Mouse (Mus musculus) spleen, adult 2 months (tissue): Measurements from ENCODE around the gene Lin37.

ENCODE experiments used
- CTCF ChIP-seq: fragments of 200-500 bp; IDR thresholded peaks from 2 replicates; pipeline ENCODE4 v1.5.1; 2011; ENCODE audit warnings: mild to moderate bottlenecking, inconsistent platforms; ENCODE audit not compliant: insufficient read depth, insufficient read length, insufficient replicate concordance; ENCODE audit errors: extremely low read depth
- POLR2A ChIP-seq: fragments of 200-500 bp; IDR thresholded peaks from 2 replicates; pipeline ENCODE4 v1.6.1; 2011; ENCODE audit warnings: low read depth, low read length, inconsistent platforms

- TF ChIP-seq POLR2A: no peak
- no peak for TF ChIP-seq CTCF
Measured at GRCm38 (mm10) chr7:30584339-30584738, 24.7 kb upstream of the Lin37 start.
